Mouse (Mus musculus) cortical plate, adult 2 months (tissue): ENCODE data around the gene Hk1. TPM values are rescaled to one million over a fixed set of nuclear protein-coding genes. Genes with fewer than 3 reads are reported as not detected.

Source experiments
- H3K27ac ChIP-seq: fragments of 200-500 bp; 2 replicates; pipeline ENCODE4 v1.5.1; 2012; ENCODE audit warnings: low read length, control low read depth, inconsistent platforms; ENCODE audit not compliant: insufficient read depth
- H3K4me1 ChIP-seq: fragments of 200-500 bp; 2 replicates; pipeline ENCODE4 v1.6.1; 2011; ENCODE audit warnings: low read length; ENCODE audit not compliant: control insufficient read depth, insufficient read depth
- H3K4me3 ChIP-seq: fragments of 200-500 bp; 2 replicates; pipeline ENCODE4 v1.5.1; 2011; ENCODE audit warnings: mild to moderate bottlenecking, low read length, control low read depth; ENCODE audit not compliant: insufficient read depth
- CTCF ChIP-seq: fragments of 200-500 bp; IDR thresholded peaks from 2 replicates; pipeline ENCODE4 v1.5.1; 2011; ENCODE audit warnings: mild to moderate bottlenecking, control low read depth, low read length; ENCODE audit not compliant: insufficient read depth; ENCODE audit errors: extremely low read depth
- POLR2A ChIP-seq: fragments of 200-500 bp; IDR thresholded peaks from 2 replicates; pipeline ENCODE4 v1.6.1; 2011; ENCODE audit warnings: mild to moderate bottlenecking, low read length, control low read depth; ENCODE audit not compliant: insufficient read depth; ENCODE audit errors: extremely low read depth
- polyA plus RNA-seq: library from polyadenylated mRNA; depleted of rRNA; stranded (reverse); fragments of >200 nt; gene quantifications from 2 replicates; pipeline ENCODE4 v1.2.3, GENCODE M21; 2012

Gene Hk1
- polyA plus RNA-seq, 1 experiment: 223 TPM

DNA sequence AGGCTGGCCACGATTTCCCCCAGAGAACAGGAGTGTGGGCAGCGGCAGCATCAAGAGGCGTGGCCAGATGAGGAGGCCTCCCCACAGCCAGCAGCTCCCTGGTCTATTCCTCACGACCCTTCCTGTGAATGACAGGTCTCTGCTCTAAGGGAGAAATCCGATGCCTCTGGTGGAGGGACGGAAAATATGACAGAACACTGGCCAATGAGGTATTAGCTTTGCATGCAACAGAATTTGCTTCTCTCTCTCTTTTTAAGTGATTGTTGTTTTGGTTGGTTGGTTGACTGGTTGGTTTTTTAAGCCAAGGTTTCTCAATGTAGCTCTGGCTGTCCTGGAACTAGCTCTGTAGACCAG lies 44.3 kb downstream of the Hk1 start:
- Histone ChIP-seq H3K4me1 (peaks cover 9% of the 10 kb centered on the region), H3K27ac (no peak overlapping the region), H3K4me3 (no peak overlapping the region)
- no peak for TF ChIP-seq POLR2A

- H3K27ac ChIP-seq: no peak overlapping the region
- H3K4me3 ChIP-seq: no peak overlapping the region
- H3K4me1 ChIP-seq: peaks cover 12% of the 10 kb centered on the region
- no peak for TF ChIP-seq POLR2A
- no peak for TF ChIP-seq CTCF
These were observed 44.9 kb downstream of the Hk1 start for GRCm38 (mm10) chr10:62334686-62335422.

DNA sequence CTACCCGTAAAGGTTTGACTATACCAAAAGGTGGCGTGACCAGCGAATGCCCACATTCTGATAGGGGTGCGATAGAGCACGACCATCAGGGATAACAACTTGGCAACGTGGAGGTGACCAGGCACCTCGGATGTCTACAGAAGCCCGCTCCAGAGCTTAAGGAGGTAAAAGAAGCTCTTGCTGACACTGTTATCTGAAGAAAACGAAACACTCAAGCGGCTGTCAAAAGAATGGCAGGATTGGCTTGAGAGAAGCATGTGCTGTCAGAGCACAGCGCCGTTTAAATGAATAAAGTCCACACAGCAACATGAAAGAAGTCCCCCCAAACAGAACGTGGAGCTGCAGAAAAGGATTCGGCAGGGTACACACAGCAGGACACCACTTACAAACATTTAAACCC lies 46.4 kb downstream of the Hk1 start:
- TF ChIP-seq CTCF: no peak
- no peak for TF ChIP-seq POLR2A
- Histone ChIP-seq H3K4me1 (peaks cover 12% of the 10 kb centered on the region), H3K4me3 (no peak overlapping the region), H3K27ac (no peak overlapping the region)

DNA sequence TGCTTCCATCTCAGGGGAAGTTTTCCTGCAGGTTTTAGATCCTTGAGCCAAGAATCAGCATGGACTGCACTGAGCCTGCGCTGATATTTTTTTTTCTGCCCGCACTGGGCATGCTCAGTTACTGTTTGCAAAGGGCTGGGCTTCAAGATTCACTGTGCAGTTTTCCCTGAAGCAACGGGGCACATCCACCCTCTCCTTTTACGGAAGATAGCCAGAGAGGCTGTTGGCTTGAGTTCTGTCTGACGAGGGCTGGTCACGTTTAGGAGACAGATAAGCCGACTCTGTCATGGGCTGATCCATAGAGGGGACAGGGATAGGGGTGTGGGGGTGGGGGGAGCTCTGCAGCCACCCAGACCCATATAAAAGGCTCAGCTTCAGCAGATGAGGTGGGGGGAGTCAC lies 47.2 kb downstream of the Hk1 start:
- 0 out of 2 replicates have a peak, but pooled peaks have one; percentile 31 for TF ChIP-seq POLR2A
- TF ChIP-seq CTCF: no peak
- Histone ChIP-seq H3K27ac (no peak overlapping the region), H3K4me1 (peaks cover 13% of the 10 kb centered on the region), H3K4me3 (peak overlapping the region; percentile 22)

- TF ChIP-seq CTCF (no peak), POLR2A (no peak)
- no peak overlapping the region for H3K27ac ChIP-seq
- peaks cover 17% of the 10 kb centered on the region for H3K4me1 ChIP-seq
- no peak overlapping the region for H3K4me3 ChIP-seq
These were observed 47.9 kb downstream of the Hk1 start for GRCm38 (mm10) chr10:62331771-62332170.

DNA sequence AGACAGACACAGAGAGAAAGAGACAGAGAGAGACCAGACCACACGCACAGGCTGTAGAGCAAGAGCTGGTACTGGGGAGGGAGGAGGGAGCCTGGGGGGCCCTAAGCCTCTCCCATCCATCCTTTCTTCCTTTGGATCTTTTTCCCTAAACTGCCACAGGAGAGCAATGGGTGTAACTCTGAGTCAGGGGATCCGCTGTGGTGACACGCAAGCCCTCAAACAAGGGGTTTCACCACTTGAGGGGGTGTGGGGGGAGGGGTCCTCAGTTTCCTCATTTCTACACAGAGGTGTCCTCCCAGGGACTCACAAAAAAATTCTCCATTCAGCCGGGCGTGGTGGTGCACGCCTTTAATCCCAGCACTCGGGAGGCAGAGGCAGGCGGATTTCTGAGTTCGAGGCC lies 48.4 kb downstream of the Hk1 start:
- Histone ChIP-seq H3K4me1 (peaks cover 17% of the 10 kb centered on the region), H3K4me3 (no peak overlapping the region), H3K27ac (no peak overlapping the region)
- TF ChIP-seq POLR2A: no peak
- no peak for TF ChIP-seq CTCF

GRCm38 (mm10) chr10:62329846-62330245 lies 49.9 kb downstream of the Hk1 start:
- no peak overlapping the region for H3K4me3 ChIP-seq
- H3K27ac ChIP-seq: no peak overlapping the region
- TF ChIP-seq POLR2A (no peak), CTCF (no peak)
- peaks cover 17% of the 10 kb centered on the region for H3K4me1 ChIP-seq

DNA sequence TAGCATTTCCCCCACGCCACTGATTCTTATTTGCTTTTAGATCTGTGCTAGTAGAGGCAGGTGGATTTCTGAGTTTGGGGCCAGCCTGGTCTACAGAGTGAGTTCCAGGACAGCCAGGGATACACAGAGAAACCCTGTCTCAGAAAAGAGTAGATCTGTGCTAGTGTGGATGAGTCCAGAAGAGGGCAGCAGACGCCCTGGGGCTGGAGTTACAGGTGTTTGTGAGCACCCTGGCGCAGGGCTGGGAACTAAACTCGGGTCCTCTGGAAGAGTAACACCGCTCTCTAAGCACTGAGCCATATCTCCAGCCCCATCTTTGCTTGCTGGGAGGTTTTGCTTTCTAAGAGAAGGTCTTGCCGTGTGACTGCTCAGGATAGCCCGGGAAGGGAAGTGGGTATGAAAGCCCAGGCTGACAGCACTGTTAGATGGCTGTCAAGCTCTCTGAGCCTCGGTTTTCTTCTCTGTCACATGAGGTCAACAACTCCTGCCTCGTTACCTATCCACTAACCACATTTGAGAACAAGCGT lies 50.8 kb downstream of the Hk1 start:
- no peak for TF ChIP-seq POLR2A
- TF ChIP-seq CTCF: no peak
- no peak overlapping the region for H3K4me3 ChIP-seq
- no peak overlapping the region for H3K27ac ChIP-seq
- H3K4me1 ChIP-seq: peaks cover 17% of the 10 kb centered on the region

GRCm38 (mm10) chr10:62327572-62328317 lies 52.0 kb downstream of the Hk1 start:
- no peak for TF ChIP-seq CTCF
- no peak for TF ChIP-seq POLR2A
- H3K4me1 ChIP-seq: peaks cover 13% of the 10 kb centered on the region
- H3K27ac ChIP-seq: no peak overlapping the region
- no peak overlapping the region for H3K4me3 ChIP-seq
